Mouse (Mus musculus) lung, adult 2 months (tissue): ENCODE measurements around the gene Palld.

Experiments used
- CTCF ChIP-seq: fragments of 200-500 bp; IDR thresholded peaks from 2 replicates; pipeline ENCODE4 v1.5.1; 2011; ENCODE audit warnings: mild to moderate bottlenecking, low read length, control low read depth; ENCODE audit not compliant: insufficient read depth
- POLR2A ChIP-seq: fragments of 200-500 bp; IDR thresholded peaks from 2 replicates; pipeline ENCODE4 v1.6.1; 2011; ENCODE audit warnings: low read depth, mild to moderate bottlenecking, control low read depth, low read length, borderline replicate concordance; ENCODE audit errors: extremely low read depth

DNA sequence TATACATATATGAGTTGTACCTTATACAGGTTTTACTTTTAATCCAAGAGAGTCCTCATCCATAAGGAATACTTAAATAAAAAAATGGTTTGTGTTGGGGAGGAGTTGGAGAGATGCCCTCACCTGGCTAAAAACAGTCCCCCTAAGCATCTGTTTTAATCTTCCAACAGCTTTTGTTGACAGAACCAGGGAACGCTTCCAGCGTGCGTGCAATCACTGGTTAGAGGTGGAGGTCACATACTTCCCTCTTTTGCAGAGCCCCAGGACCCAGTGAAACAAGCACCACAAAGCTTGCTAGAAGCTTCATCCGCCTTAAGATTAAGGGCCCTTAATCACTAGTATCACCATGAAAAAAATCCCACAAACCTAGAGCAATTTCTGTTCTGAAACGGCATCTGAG, 365.0 kb downstream of the Palld start:
- TF ChIP-seq CTCF (no peak), POLR2A (no peak)
